Mouse (Mus musculus): ENCODE results near the gene Dnmt3b. TPM values are rescaled to one million over a fixed set of nuclear protein-coding genes. Genes with fewer than 3 reads are reported as not detected.

The Dnmt3b gene
- polyA plus RNA-seq (2017; shearing (Covaris generic)), result 4.0 TPM

DNA sequence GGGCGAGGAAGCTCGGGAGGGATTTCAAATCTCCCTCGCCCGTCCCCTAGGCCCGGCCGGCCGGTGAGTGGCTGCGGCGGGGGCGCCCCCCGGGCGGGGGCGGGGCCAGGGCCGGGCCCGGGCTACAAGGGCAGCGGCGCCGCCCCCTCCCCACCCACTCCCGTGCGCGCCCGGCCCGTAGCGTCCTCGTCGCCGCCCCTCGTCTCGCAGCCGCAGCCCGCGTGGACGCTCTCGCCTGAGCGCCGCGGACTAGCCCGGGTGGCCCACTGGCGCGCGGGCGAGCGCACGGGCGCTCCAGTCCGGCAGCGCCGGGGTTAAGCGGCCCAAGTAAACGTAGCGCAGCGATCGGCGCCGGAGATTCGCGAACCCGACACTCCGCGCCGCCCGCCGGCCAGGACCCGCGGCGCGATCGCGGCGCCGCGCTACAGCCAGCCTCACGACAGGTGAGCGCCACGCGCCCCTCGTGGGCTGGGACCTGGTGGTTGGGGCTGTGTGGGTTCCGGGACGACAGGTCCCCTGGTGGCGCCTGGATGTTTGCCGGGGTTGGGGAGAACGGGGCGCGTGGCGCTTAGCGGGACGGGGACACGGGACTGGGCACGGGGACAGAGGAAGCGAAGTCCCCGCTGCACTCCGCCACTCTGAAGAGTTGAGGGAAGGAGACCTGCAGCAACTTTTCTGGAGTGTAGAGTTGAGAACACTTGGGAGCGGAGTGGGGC lies at the start of gene Dnmt3b:
Gene Dnmt3b (plus strand): TSS at position 153 of the 716 bp plus-strand sequence.

GRCm38 (mm10) chr2:153631976-153632870 lies 17.0 kb upstream of the Dnmt3b start, which contains the start of gene Commd7:
Gene Commd7, minus strand, starts transcription at chr2:153632781.

GRCm38 (mm10) chr2:153696352-153696751 lies 47.1 kb downstream of the Dnmt3b start, which contains the start of gene Dnmt3c:
Gene Dnmt3c, plus strand, starts transcription at chr2:153696652.

Other genes with a start within 250 kb of the Dnmt3b start
- not detected for gene 4930404H24Rik, start 156.7 kb upstream of the Dnmt3b start, polyA plus RNA-seq (2017; shearing (Covaris generic))
- 6.4 TPM for gene Nol4l, start 119.5 kb upstream of the Dnmt3b start, polyA plus RNA-seq (2017; shearing (Covaris generic))
- 139 TPM for gene Commd7, start 16.7 kb upstream of the Dnmt3b start, polyA plus RNA-seq (2017; shearing (Covaris generic))
- gene Dnmt3c, start 47.2 kb downstream of the Dnmt3b start, polyA plus RNA-seq (2017; shearing (Covaris generic)), result not detected
- gene Mapre1, start 91.8 kb downstream of the Dnmt3b start, polyA plus RNA-seq (2017; shearing (Covaris generic)), result 212 TPM
- 0.56 TPM for gene Efcab8, start 130.5 kb downstream of the Dnmt3b start, polyA plus RNA-seq (2017; shearing (Covaris generic))
- gene Sun5, start 221.6 kb downstream of the Dnmt3b start, polyA plus RNA-seq (2017; shearing (Covaris generic)), result not detected
- not detected for gene Bpifb2, start 225.6 kb downstream of the Dnmt3b start, polyA plus RNA-seq (2017; shearing (Covaris generic))

All from activated CD4-positive, CD25-positive, alpha-beta regulatory T cell, adult 9 weeks (primary cell).